Mouse (Mus musculus) liver, adult 2 months (tissue): ENCODE data around the gene Bach2.

Experiments
- CTCF ChIP-seq: fragments of 200-500 bp; IDR thresholded peaks from 2 replicates; pipeline ENCODE4 v1.5.1; 2011; ENCODE audit warnings: low read depth, low read length, control low read depth
- POLR2A ChIP-seq: fragments of 200-500 bp; IDR thresholded peaks from 2 replicates; pipeline ENCODE4 v1.6.1; 2011; ENCODE audit warnings: low read length, control low read depth; ENCODE audit not compliant: insufficient read depth; ENCODE audit errors: extremely low read depth

DNA sequence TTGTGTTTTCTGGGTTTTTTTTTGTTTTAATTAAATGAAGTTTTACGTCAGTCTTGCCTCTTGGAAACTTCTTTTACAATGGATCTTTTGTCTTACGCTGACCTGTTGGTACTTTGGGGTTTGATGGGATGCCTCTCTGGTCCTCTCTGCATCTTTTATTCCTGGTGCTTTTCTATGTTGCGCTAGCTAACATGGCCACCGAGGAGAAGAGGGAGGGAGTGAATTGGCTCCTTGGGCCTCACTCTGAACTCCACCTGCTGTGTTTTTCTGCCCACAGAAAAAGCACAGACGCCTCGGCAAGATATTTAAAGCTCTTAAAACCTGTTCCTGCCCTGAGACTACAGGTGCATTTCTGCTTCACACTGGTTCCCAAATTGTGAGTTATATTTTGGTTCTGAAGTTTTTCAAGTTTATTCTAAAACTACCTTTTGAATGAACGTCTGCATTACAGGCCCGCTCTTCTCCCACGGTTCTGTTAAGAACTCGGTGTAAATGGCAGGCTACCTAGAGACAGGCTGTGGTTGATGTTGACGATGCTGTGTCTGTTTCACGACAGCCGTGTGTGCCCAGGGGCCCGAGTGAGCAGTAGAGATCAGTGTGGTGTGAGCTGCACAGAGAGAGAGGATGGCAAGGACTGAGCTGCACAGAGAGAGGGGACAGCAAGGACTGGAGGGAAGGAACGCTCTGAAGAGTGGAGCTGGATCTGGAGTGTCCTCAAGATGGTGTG lies 13.5 kb downstream of the Bach2 start:
- no peak for TF ChIP-seq CTCF
- TF ChIP-seq POLR2A = no peak
